Mouse (Mus musculus): Measurements from ENCODE around the gene Limch1.
A peak's percentile ranks its signal among the peaks of the same experiment; 100 is the strongest.

Limch1 gene

GRCm38 (mm10) chr5:66918316-66919305 lies 173.0 kb downstream of the Limch1 start:
- DNase-seq (ENCODE audit: low spot score in 2 of 2) = no peak

GRCm38 (mm10) chr5:66922582-66922981 lies 177.0 kb downstream of the Limch1 start:
- DNase-seq (ENCODE audit: low spot score in 2 of 2) = no peak

GRCm38 (mm10) chr5:66929291-66929690 lies 183.7 kb downstream of the Limch1 start:
- no peak for DNase-seq (ENCODE audit: low spot score in 2 of 2)

GRCm38 (mm10) chr5:66933134-66933804 lies 187.6 kb downstream of the Limch1 start:
- no peak for DNase-seq (ENCODE audit: low spot score in 2 of 2)

GRCm38 (mm10) chr5:66934585-66934984 lies 189.0 kb downstream of the Limch1 start:
- no peak for DNase-seq (ENCODE audit: low spot score in 2 of 2)

- DNase-seq (ENCODE audit: low spot score in 2 of 2) = peak in 1 of 2 experiments; percentile 1
These were observed 191.7 kb downstream of the Limch1 start for GRCm38 (mm10) chr5:66937376-66937775.

- no peak for DNase-seq (ENCODE audit: low spot score in 2 of 2)
These were observed 196.3 kb downstream of the Limch1 start for GRCm38 (mm10) chr5:66941710-66942450.

GRCm38 (mm10) chr5:66942922-66943321 lies 197.3 kb downstream of the Limch1 start:
- no peak for DNase-seq (ENCODE audit: low spot score in 2 of 2)

GRCm38 (mm10) chr5:66943521-66943920 lies 197.9 kb downstream of the Limch1 start:
- DNase-seq (ENCODE audit: low spot score in 2 of 2) = no peak

GRCm38 (mm10) chr5:66947958-66948357 lies 202.3 kb downstream of the Limch1 start:
- no peak for DNase-seq (ENCODE audit: low spot score in 2 of 2)

- no peak for DNase-seq (ENCODE audit: low spot score in 2 of 2)
These were observed 203.6 kb downstream of the Limch1 start for GRCm38 (mm10) chr5:66949098-66949692.

- no peak for DNase-seq (ENCODE audit: low spot score in 2 of 2)
These were observed 207.7 kb downstream of the Limch1 start for GRCm38 (mm10) chr5:66953375-66953774.

GRCm38 (mm10) chr5:66953971-66954644 lies 208.5 kb downstream of the Limch1 start:
- no peak for DNase-seq (ENCODE audit: low spot score in 2 of 2)

- no peak for DNase-seq (ENCODE audit: low spot score in 2 of 2)
These were observed 209.6 kb downstream of the Limch1 start for GRCm38 (mm10) chr5:66955245-66955644.

GRCm38 (mm10) chr5:66957656-66958055 lies 212.0 kb downstream of the Limch1 start:
- DNase-seq (ENCODE audit: low spot score in 2 of 2) = no peak

GRCm38 (mm10) chr5:66958118-66958517 lies 212.5 kb downstream of the Limch1 start:
- no peak for DNase-seq (ENCODE audit: low spot score in 2 of 2)

- DNase-seq (ENCODE audit: low spot score in 2 of 2) = no peak
These were observed 214.3 kb downstream of the Limch1 start for GRCm38 (mm10) chr5:66959968-66960367.

- no peak for DNase-seq (ENCODE audit: low spot score in 2 of 2)
These were observed 219.8 kb downstream of the Limch1 start for GRCm38 (mm10) chr5:66965442-66965841.

GRCm38 (mm10) chr5:66967147-66967546 lies 221.5 kb downstream of the Limch1 start:
- no peak for DNase-seq (ENCODE audit: low spot score in 2 of 2)

GRCm38 (mm10) chr5:66967646-66968045 lies 222.0 kb downstream of the Limch1 start:
- DNase-seq (ENCODE audit: low spot score in 2 of 2) = no peak
